Mouse (Mus musculus) MN1 (cell line): ENCODE results near the gene Tgm2.

Experiments used
- DNase-seq: peaks from one replicate; pipeline ENCODE4 v3.0.0-alpha.2; 2016; ENCODE audit warnings: low spot score

The Tgm2 gene

GRCm38 (mm10) chr2:158146223-158146622 lies at the start of gene Tgm2:
Tgm2 (minus strand) TSS chr2:158146436.
- DNase-seq: peak; percentile 56

GRCm38 (mm10) chr2:158194945-158195640 lies 48.9 kb upstream of the Tgm2 start:
- DNase-seq: peak; percentile 34

GRCm38 (mm10) chr2:158193611-158194336 lies 47.5 kb upstream of the Tgm2 start:
- no peak for DNase-seq

- peak; percentile 38 for DNase-seq
Observed at GRCm38 (mm10) chr2:158191098-158191497, 44.9 kb upstream of the Tgm2 start.

- DNase-seq: no peak
Observed at GRCm38 (mm10) chr2:158189451-158189850, 43.2 kb upstream of the Tgm2 start.

- no peak for DNase-seq
Observed at GRCm38 (mm10) chr2:158186206-158186871, 40.1 kb upstream of the Tgm2 start.

- DNase-seq: no peak
Observed at GRCm38 (mm10) chr2:158183266-158183665, 37.0 kb upstream of the Tgm2 start.

GRCm38 (mm10) chr2:158181932-158182331 lies 35.7 kb upstream of the Tgm2 start:
- no peak for DNase-seq

- no peak for DNase-seq
Observed at GRCm38 (mm10) chr2:158180797-158181196, 34.6 kb upstream of the Tgm2 start.

- DNase-seq: peak; percentile 60
Observed at GRCm38 (mm10) chr2:158179370-158180111, 33.3 kb upstream of the Tgm2 start.

- peak; percentile 72 for DNase-seq
Observed at GRCm38 (mm10) chr2:158178696-158179369, 32.6 kb upstream of the Tgm2 start.

GRCm38 (mm10) chr2:158178139-158178538 lies 31.9 kb upstream of the Tgm2 start:
- no peak for DNase-seq

- no peak for DNase-seq
Observed at GRCm38 (mm10) chr2:158177574-158177973, 31.3 kb upstream of the Tgm2 start.

- DNase-seq: no peak
Observed at GRCm38 (mm10) chr2:158176763-158177162, 30.5 kb upstream of the Tgm2 start.

GRCm38 (mm10) chr2:158175433-158175832 lies 29.2 kb upstream of the Tgm2 start:
- DNase-seq: no peak

GRCm38 (mm10) chr2:158174958-158175357 lies 28.7 kb upstream of the Tgm2 start:
- DNase-seq: no peak

GRCm38 (mm10) chr2:158174438-158174837 lies 28.2 kb upstream of the Tgm2 start:
- DNase-seq: no peak

- DNase-seq: no peak
Observed at GRCm38 (mm10) chr2:158170394-158170793, 24.2 kb upstream of the Tgm2 start.

- no peak for DNase-seq
Observed at GRCm38 (mm10) chr2:158169771-158170170, 23.5 kb upstream of the Tgm2 start.

GRCm38 (mm10) chr2:158169351-158169750 lies 23.1 kb upstream of the Tgm2 start:
- no peak for DNase-seq

GRCm38 (mm10) chr2:158168741-158169211 lies 22.5 kb upstream of the Tgm2 start:
- DNase-seq: peak; percentile 34
